Mouse (Mus musculus) embryonic facial prominence, embryonic 13.5 days (tissue): ENCODE results near the gene Flcn. TPM values are rescaled to one million over a fixed set of nuclear protein-coding genes. Genes with fewer than 3 reads are reported as not detected.

Source experiments
- polyA plus RNA-seq: library from polyadenylated mRNA; unstranded; fragments of >200 nt; fragmentation: Nextera tagmentation; extraction: Ambion mirVana; gene quantifications from 2 replicates; pipeline ENCODE4 v1.2.1, GENCODE M21; 2015

Gene Flcn
- polyA plus RNA-seq, 1 experiment from 2014 or later = 37.5 TPM

Other genes with a start within 250 kb of the Flcn start
- 0.43 TPM in 1 of 2 replicates, not detected in the other for gene Olfr222, start 233.8 kb downstream of the Flcn start, polyA plus RNA-seq
- gene Olfr223, start 216.7 kb downstream of the Flcn start, polyA plus RNA-seq = not detected in 2 replicates
- gene Mprip, start 148.7 kb downstream of the Flcn start, polyA plus RNA-seq = 39.7 and 40.0 TPM in 2 replicates
- gene Pld6, start 22.4 kb downstream of the Flcn start, polyA plus RNA-seq = 3.6 and 3.9 TPM in 2 replicates
- 42.6 and 45.9 TPM in 2 replicates for gene Nt5m, start 29.4 kb upstream of the Flcn start, polyA plus RNA-seq
- 206 and 210 TPM in 2 replicates for gene Cops3, start 29.8 kb upstream of the Flcn start, polyA plus RNA-seq
- 35.9 and 40.0 TPM in 2 replicates for gene Med9, start 138.2 kb upstream of the Flcn start, polyA plus RNA-seq
- gene Rasd1, start 154.9 kb upstream of the Flcn start, polyA plus RNA-seq = 2.8 and 3.2 TPM in 2 replicates
- gene Pemt, start 236.5 kb upstream of the Flcn start, polyA plus RNA-seq = 5.2 and 6.5 TPM in 2 replicates